Comparison of ENCODE assay signal across 24 mouse cellular contexts in genomic region chr17:52804463-52804862, GRCm38 (mm10).
DNase-seq lines count a peak whose midpoint lies in the region; ATAC-seq and TF ChIP-seq lines count a peak whose summit lies in the region.
"Had no signal": no experiment of that assay in that cellular context is flagged by ENCODE, and none has a peak within 500 bp of the region (broad histone marks: within the 10 kb centered on the region; RNA-seq: fewer than 3 reads in every experiment).

No protein-coding gene starts in this region.

- H3K9ac ChIP-seq in embryonic facial prominence, embryonic 11.5 days (replicated peaks; ENCODE audit: low read length) = no peak overlapping the region
- H3K9ac ChIP-seq in lung, embryonic 14.5 days = no peak overlapping the region
- H3K9ac ChIP-seq in kidney, embryonic 14.5 days (ENCODE audit: low read depth, low read length) = no peak overlapping the region
- H3K9ac ChIP-seq: embryonic facial prominence, embryonic 12.5 days; heart, embryonic 15.5 days; hindbrain, embryonic 13.5 days; liver, embryonic 15.5 days had no signal

- peak; percentile 35; the same call in 1 of the 2 replicates for TF ChIP-seq CTCF in lung, embryonic 14.5 days (IDR thresholded peaks at IDR 0.05; ENCODE audit: low read depth)
- TF ChIP-seq CTCF in brain, embryonic 14.5 days (IDR thresholded peaks at IDR 0.05; ENCODE audit: borderline replicate concordance, extremely low read depth, insufficient read depth, insufficient read length) = peak; percentile 32; the same call in 1 of the 2 replicates

- H3K4me3 ChIP-seq in embryonic facial prominence, embryonic 11.5 days (ENCODE audit: low read depth, low read length) = no peak overlapping the region
- no peak overlapping the region for H3K4me3 ChIP-seq in embryonic facial prominence, embryonic 10.5 days
- H3K4me3 ChIP-seq in lung, embryonic 14.5 days (ENCODE audit: low read depth, low read length) = no peak overlapping the region
- no peak overlapping the region for H3K4me3 ChIP-seq in kidney, embryonic 14.5 days (ENCODE audit: low read length)
- H3K4me3 ChIP-seq: embryonic facial prominence, embryonic 12.5 days; gastrocnemius, adult 2 months; heart, embryonic 15.5 days; hindbrain, embryonic 13.5 days; limb, embryonic 10.5 days; liver, embryonic 15.5 days; midbrain, embryonic 10.5 days had no signal

- peak; percentile 8 for DNase-seq in embryonic facial prominence, embryonic 11.5 days (ENCODE audit: low spot score)
- no peak for DNase-seq in embryonic facial prominence, embryonic 10.5 days (ENCODE audit: low spot score)
- peak; percentile 8 for DNase-seq in lung, embryonic 14.5 days
- no peak for DNase-seq in lung, adult 18-20 months
- peak; percentile 13 for DNase-seq in ES-CJ7 (ENCODE audit: low read depth, low spot score)
- no peak for DNase-seq in brain, embryonic 14.5 days (ENCODE audit: low read depth)
- DNase-seq in right cerebral cortex, adult 18-20 months = no peak
- DNase-seq: adrenal gland, postnatal 36 days; cerebellum, adult 11-12 months; gastrocnemius, adult 2 months; heart, postnatal 36 days; kidney, adult 2 months; kidney, postnatal 25 days; liver had no signal

- no peak overlapping the region for H3K4me2 ChIP-seq in embryonic facial prominence, embryonic 11.5 days (ENCODE audit: low read depth, low read length)
- no peak overlapping the region for H3K4me2 ChIP-seq in lung, embryonic 14.5 days
- H3K4me2 ChIP-seq in kidney, embryonic 14.5 days (replicated peaks; ENCODE audit: low read depth, low read length) = no peak overlapping the region
- H3K4me2 ChIP-seq: embryonic facial prominence, embryonic 12.5 days; heart, embryonic 15.5 days; hindbrain, embryonic 13.5 days; liver, embryonic 15.5 days had no signal

- no peak for ATAC-seq in embryonic facial prominence, embryonic 11.5 days (replicated peaks; ENCODE audit: insufficient number of reproducible peaks, low FRiP score, low TSS enrichment, low read depth)
- no peak for ATAC-seq in lung, embryonic 14.5 days (ENCODE audit: insufficient read depth)
- no peak for ATAC-seq in kidney, embryonic 14.5 days (ENCODE audit: low FRiP score, low TSS enrichment)
- ATAC-seq: CD4-positive, CD25-positive, alpha-beta regulatory T cell, adult 4 months; lung, postnatal 0 days had no signal

- H3K9me3 ChIP-seq in embryonic facial prominence, embryonic 11.5 days (replicated peaks; ENCODE audit: control insufficient read depth, low read length) = no peaks in the 10 kb centered on the region
- no peaks in the 10 kb centered on the region for H3K9me3 ChIP-seq in embryonic facial prominence, embryonic 10.5 days
- no peaks in the 10 kb centered on the region for H3K9me3 ChIP-seq in lung, embryonic 14.5 days (ENCODE audit: low read depth, low read length)
- no peaks in the 10 kb centered on the region for H3K9me3 ChIP-seq in kidney, embryonic 14.5 days (ENCODE audit: control insufficient read depth, low read length)
- H3K9me3 ChIP-seq: embryonic facial prominence, embryonic 12.5 days; heart, embryonic 15.5 days; hindbrain, embryonic 13.5 days; limb, embryonic 10.5 days; midbrain, embryonic 10.5 days had no signal

- H3K27me3 ChIP-seq in embryonic facial prominence, embryonic 11.5 days (ENCODE audit: control insufficient read depth, insufficient read depth, low read length) = no peaks in the 10 kb centered on the region
- H3K27me3 ChIP-seq in embryonic facial prominence, embryonic 10.5 days (replicated peaks; ENCODE audit: low read depth, poor library complexity, severe bottlenecking) = no peaks in the 10 kb centered on the region
- H3K27me3 ChIP-seq in lung, embryonic 14.5 days (ENCODE audit: insufficient read depth, low read length) = no peaks in the 10 kb centered on the region
- H3K27me3 ChIP-seq in kidney, embryonic 14.5 days (ENCODE audit: control insufficient read depth, insufficient read depth, low read length) = no peaks in the 10 kb centered on the region
- H3K27me3 ChIP-seq: embryonic facial prominence, embryonic 12.5 days; heart, embryonic 15.5 days; hindbrain, embryonic 13.5 days; liver, embryonic 15.5 days had no signal

- no peaks in the 10 kb centered on the region for H3K36me3 ChIP-seq in embryonic facial prominence, embryonic 11.5 days (replicated peaks; ENCODE audit: control insufficient read depth, insufficient read depth, low read depth, low read length)
- no peaks in the 10 kb centered on the region for H3K36me3 ChIP-seq in embryonic facial prominence, embryonic 10.5 days (replicated peaks)
- H3K36me3 ChIP-seq in lung, embryonic 14.5 days (ENCODE audit: insufficient read depth) = no peaks in the 10 kb centered on the region
- H3K36me3 ChIP-seq in kidney, embryonic 14.5 days (ENCODE audit: control insufficient read depth, insufficient read depth, low read length) = no peaks in the 10 kb centered on the region
- H3K36me3 ChIP-seq: embryonic facial prominence, embryonic 12.5 days; heart, embryonic 15.5 days; hindbrain, embryonic 13.5 days; limb, embryonic 10.5 days; liver, embryonic 15.5 days; midbrain, embryonic 10.5 days had no signal

- no peaks in the 10 kb centered on the region for H3K4me1 ChIP-seq in embryonic facial prominence, embryonic 11.5 days (ENCODE audit: control insufficient read depth, insufficient read depth, low read length)
- no peaks in the 10 kb centered on the region for H3K4me1 ChIP-seq in embryonic facial prominence, embryonic 10.5 days
- no peaks in the 10 kb centered on the region for H3K4me1 ChIP-seq in lung, embryonic 14.5 days (ENCODE audit: insufficient read depth)
- no peaks in the 10 kb centered on the region for H3K4me1 ChIP-seq in kidney, embryonic 14.5 days (ENCODE audit: control insufficient read depth, insufficient read depth, low read length)
- H3K4me1 ChIP-seq: embryonic facial prominence, embryonic 12.5 days; heart, embryonic 15.5 days; hindbrain, embryonic 13.5 days; limb, embryonic 10.5 days; liver, embryonic 15.5 days; midbrain, embryonic 10.5 days had no signal

- WGBS in embryonic facial prominence, embryonic 11.5 days = 63% methylated on average over 6 of the region's 6 CpGs
- 64% methylated on average over 6 of the region's 6 CpGs for WGBS in embryonic facial prominence, embryonic 10.5 days
- WGBS in lung, embryonic 14.5 days = 48% methylated on average over 6 of the region's 6 CpGs
- WGBS in kidney, embryonic 14.5 days = 69% methylated on average over 6 of the region's 6 CpGs

- TF ChIP-seq POLR2A in brain, embryonic 14.5 days (IDR thresholded peaks at IDR 0.05; ENCODE audit: borderline replicate concordance, extremely low read depth, insufficient read depth, insufficient read length, poor library complexity, severe bottlenecking) = no peak

- H3K27ac ChIP-seq in embryonic facial prominence, embryonic 11.5 days (replicated peaks; ENCODE audit: low read depth, low read length) = no peak overlapping the region
- H3K27ac ChIP-seq in embryonic facial prominence, embryonic 10.5 days (replicated peaks) = no peak overlapping the region
- no peak overlapping the region for H3K27ac ChIP-seq in lung, embryonic 14.5 days (ENCODE audit: low read depth)
- H3K27ac ChIP-seq in kidney, embryonic 14.5 days (ENCODE audit: low read depth, low read length) = no peak overlapping the region
- H3K27ac ChIP-seq: embryonic facial prominence, embryonic 12.5 days; gastrocnemius, adult 2 months; heart, embryonic 15.5 days; hindbrain, embryonic 13.5 days; limb, embryonic 10.5 days; liver, embryonic 15.5 days; macrophage; midbrain, embryonic 10.5 days had no signal

Comparison
In these comparisons a context has a peak if more than half of its experiments do, and no peak if none do; other contexts are left out.
1. DNase-seq: peak in embryonic facial prominence, embryonic 11.5 days (single experiment), lung, embryonic 14.5 days (single experiment) and ES-CJ7 (single experiment); none in embryonic facial prominence, embryonic 10.5 days (single experiment), lung, adult 18-20 months (0 of 2), brain, embryonic 14.5 days (single experiment) and right cerebral cortex, adult 18-20 months (single experiment).